Mouse (Mus musculus) adrenal gland, postnatal 4 days (tissue): ENCODE measurements around the gene Kcnd2. TPM values are rescaled to one million over a fixed set of nuclear protein-coding genes. Genes with fewer than 3 reads are reported as not detected.

ENCODE experiments used
- DNase-seq, 2 experiments: peaks; one replicate each; pipeline ENCODE4 v3.0.0; 2021 to 2022; ENCODE audit warnings: low spot score in 2 of 2, mixed read lengths in 2 of 2
- total RNA-seq, 2 experiments: library from RNA; stranded (reverse); gene quantifications; 2 replicates each; pipeline ENCODE4 v1.2.3; 2021

Gene Kcnd2
- total RNA-seq, 2 experiments from 2014 or later, result 2.5 to 2.8 TPM

DNA sequence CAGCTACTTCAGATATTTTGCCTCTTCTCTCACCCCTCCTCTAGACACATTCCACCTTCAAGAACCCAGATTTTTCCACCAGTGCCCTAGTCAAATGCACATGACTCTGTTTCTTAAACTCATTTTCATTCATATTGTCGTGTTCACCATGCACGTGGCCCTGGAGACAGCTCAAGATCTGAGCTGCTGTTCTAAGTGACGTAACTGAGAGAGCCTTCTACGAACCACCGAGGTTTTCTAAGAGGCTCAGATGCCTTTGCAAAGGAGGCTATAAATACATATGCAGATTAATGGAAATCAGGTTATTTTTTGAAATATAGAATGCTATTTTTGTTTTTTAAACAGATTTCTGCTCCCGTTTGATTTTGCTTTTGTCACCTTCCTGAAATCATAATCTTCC is 202.9 kb downstream of the Kcnd2 start:
- DNase-seq, result no peak

DNA sequence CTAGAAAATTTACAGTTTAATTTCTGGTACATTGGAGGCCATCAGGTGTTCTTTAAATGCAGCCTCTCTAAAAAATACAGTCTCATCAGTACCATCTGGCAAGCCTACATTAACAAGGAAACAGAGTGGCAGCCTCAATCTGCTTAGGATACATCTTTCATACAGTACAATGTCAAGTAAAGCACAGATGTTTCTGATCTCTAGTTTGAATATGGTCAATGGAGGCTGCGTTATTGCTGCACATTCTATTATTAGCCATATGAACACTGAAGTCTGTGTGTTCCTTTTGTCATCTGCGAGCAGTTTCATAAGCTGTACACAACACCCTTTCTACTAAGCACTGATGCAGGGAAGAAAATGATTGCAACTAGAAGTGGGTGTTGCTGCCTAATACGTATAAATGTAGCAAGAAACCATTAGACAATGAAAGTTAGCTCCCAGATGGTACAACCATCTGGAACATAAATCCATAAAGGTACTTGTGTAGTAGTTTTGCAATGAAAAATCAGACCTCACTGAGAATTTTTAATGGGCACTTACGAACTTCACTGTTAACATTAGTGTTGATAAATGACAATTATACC is 209.0 kb downstream of the Kcnd2 start:
- DNase-seq, result no peak

DNA sequence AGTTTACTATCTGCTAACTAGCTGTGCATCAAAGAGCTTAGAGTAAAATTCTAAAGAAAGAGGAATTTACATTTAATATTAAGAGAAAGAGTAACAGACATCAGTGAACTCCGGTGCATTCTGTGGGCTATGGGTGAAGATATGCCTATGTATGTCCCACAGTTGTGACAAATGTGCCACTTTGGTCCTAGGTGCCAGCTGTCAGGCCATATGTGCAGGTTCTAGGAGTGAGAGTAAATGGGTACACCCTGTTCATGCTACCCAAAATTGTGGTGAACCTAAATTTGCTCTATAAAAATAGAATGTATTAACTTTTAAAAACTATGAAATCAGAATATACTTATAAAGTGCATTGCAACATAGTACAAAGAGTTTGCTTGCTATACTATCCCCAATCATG is 215.8 kb downstream of the Kcnd2 start:
- DNase-seq, result no peak

DNA sequence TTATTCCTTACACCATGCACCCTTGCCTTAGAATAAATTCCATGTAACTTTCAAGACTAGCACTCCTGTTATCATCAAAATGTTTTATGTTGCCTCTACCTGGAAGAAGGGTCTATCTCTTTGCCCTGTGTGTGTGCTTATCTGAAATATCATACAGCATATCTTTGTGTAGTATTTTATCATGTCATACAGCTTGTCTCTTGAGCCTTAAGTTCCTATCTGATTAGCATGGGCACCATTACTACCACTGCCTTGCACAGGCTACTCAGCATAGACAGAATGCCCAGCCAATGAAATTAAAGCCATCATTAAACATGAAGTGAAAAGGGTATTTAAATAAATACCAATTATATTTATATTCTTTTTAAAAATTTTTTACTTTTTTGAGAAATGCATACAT is 249.4 kb downstream of the Kcnd2 start:
- DNase-seq, result no peak

DNA sequence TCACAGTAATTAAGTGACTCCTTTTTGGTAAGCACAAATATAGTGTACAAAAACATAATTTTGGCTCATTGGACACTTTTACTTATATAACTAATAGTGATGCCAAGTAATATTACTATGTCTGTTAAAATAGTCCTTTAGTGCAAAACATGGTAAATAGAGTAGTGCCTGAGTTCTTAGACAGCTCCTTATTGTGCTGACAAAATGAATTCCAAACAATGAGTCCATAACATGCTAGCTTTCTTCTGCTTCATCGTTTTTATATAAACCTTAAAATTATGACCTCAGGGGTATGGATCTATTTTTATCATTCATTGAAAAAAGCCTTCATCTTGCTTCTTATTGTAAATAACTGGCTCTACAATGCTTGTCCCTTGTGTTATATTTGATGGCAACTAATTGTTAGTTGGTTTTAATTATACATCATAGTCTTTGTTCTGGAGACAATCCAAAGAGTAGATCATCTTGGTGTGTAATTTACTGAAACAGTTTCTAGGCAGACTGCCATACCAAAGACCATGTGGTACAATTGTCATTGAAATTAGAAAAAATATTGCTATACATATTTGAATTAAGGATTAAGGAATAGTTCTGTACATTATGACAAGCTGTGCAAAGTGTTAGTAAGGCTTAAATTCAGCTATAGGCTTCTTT is 256.7 kb downstream of the Kcnd2 start:
- no peak for DNase-seq

DNA sequence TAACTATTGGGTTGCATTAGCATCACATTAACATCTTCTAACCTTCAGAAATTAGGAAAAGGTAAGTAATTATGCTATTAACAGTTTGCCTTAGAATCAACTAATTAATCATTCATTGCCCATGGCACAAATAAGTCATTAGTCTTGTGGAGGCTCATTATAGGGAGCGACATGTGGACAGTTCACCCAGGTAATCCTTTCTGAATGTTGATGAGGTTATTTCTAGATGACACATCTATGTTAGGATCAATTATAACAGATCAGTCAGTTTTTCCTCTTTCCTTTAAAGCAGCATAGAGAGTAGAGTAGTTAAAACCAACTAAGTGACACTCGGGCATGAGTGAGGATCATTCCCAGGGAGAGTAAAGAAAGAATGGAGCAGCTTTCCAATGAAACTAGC is 267.4 kb downstream of the Kcnd2 start:
- no peak for DNase-seq

DNA sequence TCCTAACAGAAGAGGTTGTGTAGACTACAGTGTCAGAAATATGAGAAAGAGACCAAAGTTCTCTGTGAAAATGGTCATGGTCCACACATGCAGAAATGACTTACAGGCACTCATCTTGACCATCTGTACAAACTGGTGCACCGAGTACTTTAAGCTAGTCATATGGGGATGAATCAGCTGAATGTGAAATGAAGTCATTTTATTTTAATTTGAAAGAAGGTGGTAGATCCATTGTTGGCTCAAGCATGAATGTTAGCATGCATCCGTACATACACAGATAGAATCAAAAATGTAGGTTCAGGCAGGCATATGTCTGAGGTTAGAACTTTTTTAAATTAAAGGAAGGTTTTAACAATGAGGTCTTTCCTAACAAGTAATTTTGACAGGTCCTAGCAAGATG is 273.2 kb downstream of the Kcnd2 start:
- no peak for DNase-seq

DNA sequence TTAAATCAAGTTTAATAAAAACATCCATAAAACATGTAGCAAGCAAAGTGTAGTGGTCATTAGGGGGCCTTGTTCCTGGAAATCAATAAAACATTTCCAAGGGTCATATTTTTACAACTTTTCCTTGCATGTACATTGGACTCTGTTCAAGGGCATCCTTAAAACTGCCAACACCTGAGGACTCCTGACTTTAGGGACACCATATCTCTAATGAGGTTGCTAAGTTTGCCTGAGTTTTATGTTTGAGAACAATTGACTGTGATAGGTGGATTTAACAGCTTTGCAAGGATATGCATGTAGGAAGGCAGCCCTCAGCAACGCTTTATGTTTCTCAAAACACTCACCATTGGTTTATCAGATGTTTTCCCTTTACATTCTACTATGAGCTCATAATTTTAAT is 287.6 kb downstream of the Kcnd2 start:
- DNase-seq, result no peak

DNA sequence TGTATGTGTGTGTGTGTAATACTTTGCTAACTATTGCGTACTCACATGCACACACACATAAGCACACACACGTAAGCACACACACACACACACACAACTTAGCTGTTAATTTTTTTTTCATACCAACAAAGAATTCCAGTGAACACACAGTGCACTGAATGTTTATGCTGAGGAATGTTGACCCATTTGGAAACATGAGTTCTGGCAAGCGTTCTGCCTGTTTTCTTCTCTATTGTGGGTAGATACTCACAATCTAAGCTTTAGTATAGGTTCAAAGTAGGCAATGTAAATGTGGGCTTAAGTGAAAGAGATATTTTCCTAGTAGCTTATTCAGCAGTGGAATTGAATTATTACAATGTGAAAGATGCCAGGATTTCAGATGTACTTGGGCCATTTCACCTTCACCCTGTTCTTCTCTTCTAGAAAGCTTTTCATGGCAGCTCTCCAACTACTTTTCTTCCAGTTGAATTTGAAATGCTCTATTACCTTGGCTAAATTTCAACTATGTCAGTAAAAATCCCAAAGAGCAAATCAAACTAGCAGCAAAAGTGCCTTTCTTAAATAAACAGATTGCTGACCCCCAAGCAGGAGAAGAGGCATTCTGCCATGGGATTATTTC is 295.4 kb downstream of the Kcnd2 start:
- no peak for DNase-seq

DNA sequence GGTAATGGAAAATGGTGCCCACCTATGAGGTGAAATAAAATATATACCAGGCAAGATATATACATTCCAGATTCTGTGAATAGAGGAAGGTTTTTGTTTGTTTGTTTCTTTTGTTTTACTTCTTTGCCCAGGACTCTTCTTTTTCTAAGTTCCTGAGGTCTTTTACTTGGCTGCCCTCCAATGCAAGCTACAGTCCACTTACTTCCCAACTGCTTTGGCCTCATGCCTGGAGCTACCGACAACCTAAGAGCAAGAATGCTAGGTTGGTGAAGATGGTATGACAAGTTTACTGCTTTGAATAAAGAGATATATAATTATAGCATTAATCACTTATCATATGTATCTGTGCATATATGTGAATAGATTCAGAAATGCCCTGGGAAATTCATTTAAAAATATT is 305.0 kb downstream of the Kcnd2 start:
- DNase-seq, result no peak

DNA sequence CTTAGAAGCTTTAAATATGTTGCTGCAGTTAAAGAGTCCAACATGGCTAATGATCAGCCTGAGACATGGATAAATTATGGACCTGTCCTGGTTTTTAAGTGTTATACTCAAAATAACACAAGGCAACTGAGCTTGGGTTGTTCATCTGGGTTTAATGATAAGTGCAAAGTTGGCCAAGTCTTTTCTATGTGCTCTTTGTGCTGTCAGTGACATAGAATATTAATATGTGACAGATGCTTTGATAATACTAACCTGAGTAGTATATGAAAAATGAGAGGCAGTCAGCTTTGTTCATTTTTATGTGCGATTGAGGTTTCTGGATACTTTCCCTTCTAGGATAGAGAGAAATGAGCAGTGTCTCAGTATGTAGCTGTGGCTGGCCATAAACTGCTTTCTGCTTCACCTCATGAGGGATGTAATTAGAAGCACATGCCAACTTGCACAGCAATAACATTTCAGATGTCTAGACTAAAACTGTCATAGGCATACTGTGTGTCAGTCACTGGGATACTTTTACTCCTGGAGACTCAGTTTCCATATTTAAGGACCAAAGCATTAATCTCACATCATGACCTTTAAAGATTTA is 312.3 kb downstream of the Kcnd2 start:
- DNase-seq, result no peak

DNA sequence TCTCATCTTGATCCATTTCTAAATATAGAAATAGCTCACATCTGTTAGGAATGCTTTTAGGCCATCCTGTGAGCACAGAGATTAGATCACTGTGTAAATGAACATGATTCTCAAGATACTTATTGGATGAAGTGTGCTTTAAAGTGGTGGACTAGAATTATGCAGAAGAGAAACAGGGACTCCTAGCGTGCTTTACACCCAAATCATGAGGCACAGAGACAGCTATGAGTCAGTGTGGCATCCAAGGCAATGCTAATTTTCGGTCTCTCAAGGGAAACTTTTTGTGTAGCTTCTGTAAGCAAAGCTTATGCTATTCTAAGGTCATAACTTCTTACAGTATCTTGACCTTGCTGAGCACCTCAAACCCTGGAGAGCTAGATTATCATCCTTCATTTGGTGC is 318.7 kb downstream of the Kcnd2 start:
- no peak for DNase-seq

DNA sequence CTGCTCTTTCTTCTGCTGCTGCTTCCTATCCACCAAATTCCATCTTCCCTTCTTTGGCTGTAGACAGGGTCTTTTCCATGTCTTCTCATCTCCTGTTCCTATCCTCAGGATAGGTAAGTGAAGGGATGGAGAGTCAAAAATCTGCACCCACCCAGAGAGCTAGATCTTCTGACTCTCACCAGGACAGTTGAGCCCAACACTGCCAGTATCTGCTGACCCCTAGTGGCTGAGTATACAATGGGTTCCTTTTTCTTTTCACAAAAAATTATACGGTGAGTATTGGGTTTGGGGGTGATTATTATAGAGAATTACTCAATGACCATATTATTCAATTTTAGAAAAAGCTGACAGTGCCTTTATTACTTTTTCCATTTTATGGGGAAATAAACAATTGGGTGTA is 319.5 kb downstream of the Kcnd2 start:
- no peak for DNase-seq

DNA sequence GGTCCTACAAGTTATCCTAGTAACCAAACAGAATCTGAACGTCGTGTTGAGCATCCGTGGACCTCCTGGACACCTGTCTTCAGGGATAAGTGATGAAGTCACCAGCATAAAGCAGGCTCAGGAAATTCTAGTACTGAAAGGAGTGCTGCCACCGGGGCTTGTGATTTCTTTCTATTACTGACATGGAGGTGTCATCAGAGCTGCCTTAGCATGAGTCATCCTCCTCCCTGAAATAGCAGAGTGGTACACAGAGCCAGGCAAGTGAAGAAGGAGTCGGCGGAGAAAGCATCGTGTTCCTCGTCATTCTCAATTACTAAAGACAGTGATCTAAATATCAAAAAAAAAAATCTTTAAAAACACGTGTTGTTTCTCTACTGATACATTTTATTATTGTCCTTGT is 336.2 kb downstream of the Kcnd2 start:
- no peak for DNase-seq

DNA sequence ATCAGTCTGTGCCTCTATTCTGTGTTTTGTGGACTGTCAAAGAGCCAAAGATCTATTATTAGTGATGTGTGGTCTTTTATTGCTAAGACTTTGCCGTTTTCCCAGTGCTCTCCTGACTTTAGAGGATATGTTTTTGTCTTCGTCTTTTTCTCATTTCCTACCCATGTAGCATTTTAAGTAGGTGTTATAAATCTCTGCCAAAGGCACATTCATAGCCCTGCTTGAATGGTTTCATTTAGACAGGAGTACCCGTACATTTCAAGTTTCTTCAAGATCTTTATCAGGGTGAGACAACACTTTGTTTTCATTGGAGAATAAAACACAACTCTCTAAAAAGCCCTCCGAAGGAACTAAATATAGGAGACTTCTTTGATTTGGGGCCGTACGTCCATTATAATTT is 355.7 kb downstream of the Kcnd2 start:
- no peak for DNase-seq

DNA sequence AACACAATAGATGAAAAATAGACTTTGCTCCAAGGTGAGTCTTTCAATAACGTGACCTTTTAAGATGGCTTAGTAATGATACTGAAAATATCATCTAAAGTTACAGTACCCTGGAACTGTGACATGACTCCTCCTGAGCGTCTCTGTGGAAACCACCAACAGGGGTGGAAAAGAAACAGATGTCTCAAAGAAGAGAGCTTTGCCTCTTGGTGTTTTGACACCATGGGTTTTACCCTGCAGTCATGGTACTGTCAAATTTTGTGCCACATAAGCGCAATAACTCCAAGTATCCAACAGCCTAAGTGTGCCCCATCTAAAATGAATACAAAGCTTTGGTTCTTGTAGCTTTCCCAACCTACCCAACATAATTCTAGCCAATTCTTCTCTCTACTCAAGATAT is 374.9 kb downstream of the Kcnd2 start:
- no peak for DNase-seq

DNA sequence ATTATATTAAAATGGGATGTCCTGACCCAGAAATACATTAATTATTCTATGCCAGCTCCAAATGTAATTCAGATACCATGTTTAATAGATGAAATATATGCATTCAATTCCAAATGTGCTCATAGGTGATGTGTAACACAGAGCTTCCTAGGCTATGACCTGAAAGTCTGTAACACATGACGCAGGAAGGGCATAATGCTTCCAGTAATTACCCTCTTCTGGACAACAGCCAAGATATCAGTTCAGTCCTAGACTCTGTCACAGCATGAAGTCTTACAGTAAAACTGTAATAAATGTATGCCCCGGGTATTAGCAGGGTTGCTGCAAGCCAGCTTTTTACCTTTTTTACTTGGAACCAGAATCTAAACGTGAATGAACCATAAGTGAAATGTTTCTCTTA is 382.1 kb downstream of the Kcnd2 start:
- no peak for DNase-seq

DNA sequence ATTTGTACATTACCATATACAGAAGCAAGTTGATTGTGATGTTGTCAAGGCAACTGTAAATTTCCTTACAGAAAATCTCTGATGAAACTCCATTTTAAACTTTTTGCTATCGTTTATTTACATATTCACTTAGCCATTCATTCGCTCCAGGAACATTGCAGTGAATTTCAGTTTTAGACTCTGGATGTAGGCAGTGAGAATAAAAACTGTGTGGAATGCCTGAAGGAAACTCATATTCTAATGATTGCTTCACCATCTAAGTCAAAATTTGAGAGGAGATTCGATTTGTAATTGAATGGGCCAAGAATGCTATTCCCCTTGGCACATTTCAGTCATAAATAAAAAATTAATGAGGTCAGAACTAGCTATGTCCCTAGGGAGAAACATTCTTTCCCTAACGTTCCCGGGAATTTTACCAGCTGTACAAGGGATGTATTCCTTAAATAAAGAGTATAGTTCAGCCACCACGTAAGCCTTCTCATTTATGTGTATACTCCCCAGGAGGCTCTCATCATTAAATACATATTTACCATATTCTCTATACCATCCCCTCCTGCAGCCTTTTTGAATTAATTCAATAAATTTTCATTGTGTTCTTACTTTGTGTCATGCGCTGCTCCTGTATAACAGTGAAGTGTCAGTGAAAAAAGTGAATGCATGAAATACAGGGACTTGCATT is 394.2 kb downstream of the Kcnd2 start:
- no peak for DNase-seq

DNA sequence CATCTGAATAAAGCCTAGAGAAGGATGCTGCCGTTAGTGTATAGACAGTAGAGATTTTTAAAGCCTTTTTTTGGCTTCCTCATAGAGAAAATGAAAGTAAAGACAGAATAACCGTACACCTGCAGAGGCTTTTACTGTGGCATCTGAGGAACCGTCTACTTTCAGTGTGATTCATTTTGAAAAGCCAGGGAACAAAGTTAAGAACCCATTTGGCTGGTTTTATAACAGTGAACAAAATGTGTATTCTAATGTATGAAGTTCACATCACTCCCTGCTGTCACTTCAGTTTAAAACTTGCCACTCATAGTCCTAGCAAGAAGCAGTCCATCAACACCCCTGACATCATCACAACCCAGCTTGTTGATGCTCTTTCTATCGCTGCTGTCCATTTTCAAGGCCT is 414.7 kb downstream of the Kcnd2 start:
- DNase-seq, result no peak

DNA sequence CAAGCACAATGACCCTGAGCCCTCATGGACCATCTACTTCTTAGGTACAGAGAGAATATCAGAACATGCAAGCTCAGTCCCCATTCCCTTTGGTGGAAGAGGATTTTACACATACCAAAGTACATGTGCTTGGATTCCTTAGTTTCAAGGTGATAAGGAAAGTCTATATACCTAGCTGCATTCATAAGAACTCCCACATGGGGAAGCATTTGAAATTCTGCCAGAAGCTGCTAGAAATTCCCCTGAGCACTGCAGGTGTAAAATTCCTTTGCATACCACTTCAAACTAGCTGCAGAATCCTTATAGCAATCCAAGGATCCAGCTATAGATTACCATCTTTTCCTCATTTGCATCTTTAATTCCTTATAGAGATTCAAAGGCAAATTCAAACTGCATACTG is 440.4 kb downstream of the Kcnd2 start:
- no peak for DNase-seq

DNA sequence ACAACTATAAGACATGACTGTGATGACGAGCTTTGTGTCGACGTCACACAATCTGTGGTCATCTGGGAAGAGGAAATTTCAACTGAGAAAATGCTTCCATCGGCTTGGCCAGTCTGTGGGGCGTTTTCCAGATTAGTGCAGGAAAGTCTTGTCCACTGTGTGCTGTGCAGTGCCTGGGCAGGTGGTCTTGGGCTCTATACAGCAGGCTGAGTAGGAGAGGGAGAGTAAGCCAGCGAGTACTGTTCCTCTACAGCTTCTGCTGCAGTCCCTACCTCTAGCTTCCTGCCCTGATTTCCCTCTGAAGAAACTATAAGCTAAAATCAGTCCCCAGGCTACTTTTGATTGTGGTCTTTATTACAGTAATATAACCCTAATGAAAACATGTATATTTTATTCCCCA is 448.8 kb downstream of the Kcnd2 start:
- DNase-seq, result no peak

DNA sequence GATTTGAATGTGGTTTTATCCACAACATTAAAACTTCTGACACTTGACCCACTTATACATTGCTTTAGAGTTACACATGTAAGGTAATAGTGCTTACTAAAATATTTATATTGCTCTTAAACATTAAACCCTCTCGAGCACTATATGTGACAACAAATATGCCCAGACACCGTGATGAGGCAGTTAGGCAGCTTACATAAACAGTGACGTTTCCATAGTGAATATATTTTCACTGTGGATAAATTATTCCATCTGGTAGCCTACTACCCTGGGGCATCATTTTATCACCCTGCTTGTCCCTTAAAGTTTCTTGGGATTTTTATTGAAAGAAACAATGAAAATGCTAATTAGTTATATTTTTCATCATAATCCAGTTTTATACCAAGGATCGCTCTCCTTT is 449.3 kb downstream of the Kcnd2 start:
- no peak for DNase-seq
